Mouse (Mus musculus): ENCODE measurements around the gene Cfap221. TPM values are rescaled to one million over a fixed set of nuclear protein-coding genes. Genes with fewer than 3 reads are reported as not detected.
A peak's percentile ranks its signal among the peaks of the same experiment; 100 is the strongest.

The Cfap221 gene
- polyA plus RNA-seq, 1 experiment, result 0.40 TPM

DNA sequence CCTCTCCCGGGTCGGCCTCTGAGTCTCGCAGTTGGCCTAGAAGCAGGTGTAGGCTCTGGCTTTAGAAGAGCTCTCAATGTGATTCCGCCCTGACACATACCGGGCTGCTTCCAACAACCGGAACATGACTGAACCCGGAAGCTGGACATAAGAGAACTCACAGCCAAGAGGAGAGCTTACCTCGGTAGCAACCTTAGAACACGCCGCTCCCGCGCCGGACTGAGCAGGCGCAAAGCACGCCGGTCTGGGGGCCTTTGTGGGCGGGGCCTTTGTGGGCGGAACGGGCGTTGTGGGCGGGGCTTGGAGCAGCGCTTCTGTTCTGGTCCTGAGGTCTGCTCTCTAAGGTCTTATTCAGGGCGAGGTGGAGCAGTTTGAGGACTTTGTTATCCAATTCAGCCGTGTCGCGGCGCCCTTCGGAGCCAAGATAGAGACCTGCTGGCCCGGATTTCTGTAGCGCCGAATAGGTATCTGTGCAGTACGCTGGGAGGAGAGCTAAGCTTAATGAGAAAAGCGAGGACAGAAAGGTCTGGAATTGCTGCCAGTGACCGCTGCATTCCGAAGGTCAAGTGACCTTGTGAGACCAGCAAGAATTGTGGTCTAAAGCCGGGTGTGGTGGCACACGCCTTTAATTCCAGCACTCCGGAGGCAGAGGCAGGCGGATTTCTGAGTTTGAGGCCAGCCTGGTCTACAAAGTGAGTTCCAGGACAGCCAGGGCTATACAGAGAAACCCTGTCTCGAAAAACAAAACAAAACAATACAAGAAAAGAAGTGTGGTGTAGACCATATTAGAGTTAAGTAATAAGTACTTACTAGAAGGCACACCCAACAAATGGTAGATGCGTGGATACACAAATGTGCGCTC, 83.8 kb downstream of the Cfap221 start, which contains the start of gene Tmem177:
Gene Tmem177, minus strand, starts transcription at position 256 of the 862 bp plus-strand sequence.
- TF ChIP-seq POLR2A (IDR thresholded peaks at IDR 0.05; ENCODE audit: extremely low read depth, insufficient read depth, low read length), result peak; percentile 84
- no peak for TF ChIP-seq CTCF (IDR thresholded peaks at IDR 0.05; ENCODE audit: extremely low read depth, insufficient read depth, low read length)
- H3K4me3 ChIP-seq (ENCODE audit: insufficient read depth, low read length), result peak within 1 kb of the TSS; percentile 38

DNA sequence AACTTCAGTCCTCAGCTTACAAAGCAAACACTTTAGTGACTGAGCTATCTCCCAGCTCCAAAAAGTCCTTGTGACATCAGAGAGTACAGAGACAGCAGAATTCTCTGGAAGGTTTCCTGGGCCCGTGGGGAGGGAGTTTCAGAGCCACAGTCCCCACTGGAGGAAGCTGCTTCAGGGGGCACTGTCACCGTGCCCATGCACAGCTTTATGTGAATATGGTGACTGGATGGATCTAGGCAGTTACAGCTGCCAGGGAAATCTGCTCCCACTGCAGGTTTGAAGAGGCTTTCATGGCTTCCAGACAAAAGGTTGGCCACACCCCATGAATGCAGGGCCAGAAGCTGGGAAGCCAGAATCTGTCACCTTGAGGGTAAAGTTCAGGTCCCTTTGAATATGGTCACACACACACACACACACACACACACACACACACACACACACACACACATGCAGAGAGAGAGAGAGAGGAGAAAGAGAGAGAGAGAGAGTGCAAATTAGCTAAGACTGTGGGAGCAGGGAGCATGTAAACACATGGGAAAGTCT, 89.8 kb downstream of the Cfap221 start:
- Histone ChIP-seq H3K4me1 (ENCODE audit: control insufficient read depth, insufficient read depth, low read length) (no peaks in the 10 kb centered on the region), H3K27ac (ENCODE audit: insufficient read depth, low read length) (no peak overlapping the region), H3K4me3 (ENCODE audit: insufficient read depth, low read length) (no peak overlapping the region)
- TF ChIP-seq POLR2A (IDR thresholded peaks at IDR 0.05; ENCODE audit: extremely low read depth, insufficient read depth, low read length), result no peak
- no peak for TF ChIP-seq CTCF (IDR thresholded peaks at IDR 0.05; ENCODE audit: extremely low read depth, insufficient read depth, low read length)

More for the DNA sequence above, 83.8 kb downstream of the Cfap221 start, which contains the start of gene Tmem177:
- H3K4me1 ChIP-seq (ENCODE audit: control insufficient read depth, insufficient read depth, low read length), result no peaks in the 10 kb centered on the region
- no peak within 1 kb of the TSS for H3K27ac ChIP-seq (ENCODE audit: insufficient read depth, low read length)

DNA sequence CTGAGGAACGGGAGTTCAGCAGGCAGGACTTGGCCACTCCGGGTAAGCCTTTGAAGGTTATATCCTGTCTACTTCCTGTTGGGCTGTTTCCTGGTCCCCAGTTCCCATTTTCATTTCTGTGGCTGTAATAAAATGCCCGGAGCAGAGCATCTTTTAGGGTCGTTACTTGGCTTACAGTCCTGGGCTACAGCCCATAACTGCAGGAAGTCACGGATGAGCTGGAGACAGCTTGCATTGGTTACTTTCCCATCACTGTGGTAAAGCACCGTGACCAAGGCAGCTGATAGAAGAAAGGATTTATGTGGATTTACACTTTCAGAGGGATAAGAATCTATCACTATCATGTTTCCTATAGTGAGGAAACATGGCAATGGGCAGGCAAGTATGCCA, 93.8 kb downstream of the Cfap221 start:
- no peak overlapping the region for H3K4me3 ChIP-seq (ENCODE audit: insufficient read depth, low read length)
- no peaks in the 10 kb centered on the region for H3K4me1 ChIP-seq (ENCODE audit: control insufficient read depth, insufficient read depth, low read length)
- no peak overlapping the region for H3K27ac ChIP-seq (ENCODE audit: insufficient read depth, low read length)
- TF ChIP-seq POLR2A (IDR thresholded peaks at IDR 0.05; ENCODE audit: extremely low read depth, insufficient read depth, low read length), result no peak
- TF ChIP-seq CTCF (IDR thresholded peaks at IDR 0.05; ENCODE audit: extremely low read depth, insufficient read depth, low read length), result no peak

DNA sequence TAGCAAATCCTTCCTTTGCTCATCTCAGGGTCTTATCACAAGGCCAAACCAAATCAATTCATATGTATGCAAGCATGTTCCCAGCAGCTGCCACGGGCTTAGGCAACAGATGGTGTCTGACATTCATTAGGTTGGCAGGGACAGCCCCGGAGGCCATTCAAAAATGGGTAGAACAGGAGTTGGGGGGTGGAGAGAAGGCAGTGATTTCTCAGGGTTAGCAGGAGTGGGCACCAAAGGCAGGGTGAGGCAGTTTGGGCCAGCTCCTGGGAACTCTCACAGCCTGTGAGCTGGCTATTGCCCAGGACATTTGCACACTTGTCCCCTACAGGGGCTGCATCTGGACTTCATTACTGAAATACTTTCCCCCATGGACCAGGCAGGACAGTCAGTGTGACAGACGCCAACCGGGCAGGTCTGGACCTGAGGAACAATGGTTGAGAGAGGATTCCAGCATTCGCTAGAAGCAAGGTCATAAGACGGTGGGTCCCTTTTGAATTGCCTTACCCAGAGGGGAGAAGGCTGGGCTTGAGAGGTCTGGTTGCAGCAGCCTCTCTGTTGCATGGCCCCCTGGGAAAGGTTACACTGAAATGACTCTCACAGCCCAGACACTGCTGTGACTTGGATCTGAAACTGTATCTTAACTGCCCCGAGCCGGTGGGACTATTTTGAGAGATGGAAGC, 94.3 kb downstream of the Cfap221 start:
- H3K4me1 ChIP-seq (ENCODE audit: control insufficient read depth, insufficient read depth, low read length), result no peaks in the 10 kb centered on the region
- H3K27ac ChIP-seq (ENCODE audit: insufficient read depth, low read length), result no peak overlapping the region
- TF ChIP-seq CTCF (IDR thresholded peaks at IDR 0.05; ENCODE audit: extremely low read depth, insufficient read depth, low read length) (no peak), POLR2A (IDR thresholded peaks at IDR 0.05; ENCODE audit: extremely low read depth, insufficient read depth, low read length) (no peak)
- H3K4me3 ChIP-seq (ENCODE audit: insufficient read depth, low read length), result no peak overlapping the region

DNA sequence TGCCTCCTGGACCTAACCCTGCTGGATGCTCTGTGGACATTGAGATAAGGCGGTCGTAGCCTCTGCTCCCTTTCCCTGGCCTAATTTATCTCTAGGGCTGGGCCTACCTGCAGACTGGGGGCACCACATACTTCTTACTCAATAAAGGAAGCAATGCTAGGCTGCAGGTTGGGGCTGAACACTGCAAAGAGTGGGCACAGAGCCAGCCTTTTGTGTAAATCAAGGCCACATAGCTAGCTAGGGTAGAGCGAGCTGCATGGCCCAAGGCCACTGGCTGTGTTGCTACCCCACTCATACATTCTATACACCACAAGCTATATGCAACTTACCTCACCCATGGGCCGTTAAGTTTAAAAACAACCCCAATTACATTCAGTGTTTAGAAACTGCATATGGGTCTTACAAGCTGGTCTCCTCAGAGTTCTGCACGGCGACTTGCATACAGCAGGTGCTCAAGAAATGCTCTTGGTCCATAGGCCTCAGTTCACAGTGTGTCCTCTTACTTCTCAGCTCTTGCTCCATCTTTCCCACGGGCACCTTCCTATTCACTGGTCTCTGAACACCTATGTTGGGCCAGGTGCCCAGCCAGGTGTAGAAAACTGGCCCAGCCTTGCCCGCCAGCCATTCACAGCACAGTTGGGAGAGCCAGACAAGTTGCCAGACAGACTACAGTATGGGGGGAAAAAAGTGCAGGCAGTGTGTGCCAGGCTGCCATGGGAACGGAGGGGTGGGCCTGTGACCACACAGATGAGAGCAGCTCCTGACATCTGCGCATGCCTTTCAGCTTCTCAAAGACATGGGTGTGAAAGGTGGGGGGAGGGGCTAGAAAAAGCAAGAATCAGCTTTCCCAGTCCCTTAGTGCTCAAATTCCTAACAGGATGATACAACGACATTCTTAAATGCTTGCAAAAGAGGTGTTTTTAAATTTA, 97.6 kb downstream of the Cfap221 start:
- no peak for TF ChIP-seq CTCF (IDR thresholded peaks at IDR 0.05; ENCODE audit: extremely low read depth, insufficient read depth, low read length)
- no peak for TF ChIP-seq POLR2A (IDR thresholded peaks at IDR 0.05; ENCODE audit: extremely low read depth, insufficient read depth, low read length)
- Histone ChIP-seq H3K4me3 (ENCODE audit: insufficient read depth, low read length) (no peak overlapping the region), H3K4me1 (ENCODE audit: control insufficient read depth, insufficient read depth, low read length) (0 out of 2 replicates have a peak, but pooled peaks cover 3% of the 10 kb centered on the region), H3K27ac (ENCODE audit: insufficient read depth, low read length) (no peak overlapping the region)

DNA sequence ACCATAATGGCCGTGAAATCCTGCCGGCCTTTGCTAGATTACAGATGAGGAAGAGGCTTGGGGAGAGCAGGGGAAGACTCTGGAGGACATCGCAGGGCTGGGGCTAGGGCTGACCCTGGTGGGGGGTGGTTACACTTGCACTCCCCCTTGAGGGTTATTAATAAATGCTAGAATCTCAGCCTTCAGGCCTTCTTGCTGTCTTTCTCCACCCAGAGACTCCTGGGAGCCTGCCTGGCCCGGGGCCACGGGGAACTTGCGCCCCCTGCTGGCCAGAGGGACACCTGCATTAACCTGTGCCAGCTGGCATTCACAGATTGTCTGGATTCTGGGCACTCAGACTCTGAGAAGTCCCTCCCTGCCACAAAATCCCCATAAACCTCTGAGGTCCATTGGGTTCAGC, 102.1 kb downstream of the Cfap221 start:
- H3K4me1 ChIP-seq (ENCODE audit: control insufficient read depth, insufficient read depth, low read length), result peaks cover 13% of the 10 kb centered on the region
- no peak overlapping the region for H3K27ac ChIP-seq (ENCODE audit: insufficient read depth, low read length)
- no peak for TF ChIP-seq POLR2A (IDR thresholded peaks at IDR 0.05; ENCODE audit: extremely low read depth, insufficient read depth, low read length)
- peak; percentile 56 for TF ChIP-seq CTCF (IDR thresholded peaks at IDR 0.05; ENCODE audit: extremely low read depth, insufficient read depth, low read length)
- H3K4me3 ChIP-seq (ENCODE audit: insufficient read depth, low read length), result no peak overlapping the region

DNA sequence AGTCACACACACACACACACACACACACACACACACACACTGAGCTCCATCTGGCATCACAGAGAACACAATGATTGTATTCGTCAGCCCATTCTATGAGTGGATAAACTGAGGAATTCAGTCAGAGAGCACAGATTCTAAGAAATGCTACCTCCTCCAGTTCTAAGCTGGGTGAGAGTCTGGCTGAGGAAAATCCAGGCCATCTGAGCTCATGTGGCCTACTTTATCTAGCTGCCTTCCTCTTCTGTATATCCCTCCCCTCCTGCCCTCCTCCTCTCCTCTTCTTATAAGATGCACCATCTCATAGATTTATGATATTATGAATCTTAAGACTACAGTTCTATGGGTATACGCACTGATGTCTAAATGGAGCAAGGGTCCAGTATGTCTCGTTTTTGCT, 103.4 kb downstream of the Cfap221 start:
- Histone ChIP-seq H3K4me1 (ENCODE audit: control insufficient read depth, insufficient read depth, low read length) (peaks cover 13% of the 10 kb centered on the region), H3K4me3 (ENCODE audit: insufficient read depth, low read length) (no peak overlapping the region), H3K27ac (ENCODE audit: insufficient read depth, low read length) (no peak overlapping the region)
- TF ChIP-seq CTCF (IDR thresholded peaks at IDR 0.05; ENCODE audit: extremely low read depth, insufficient read depth, low read length) (no peak), POLR2A (IDR thresholded peaks at IDR 0.05; ENCODE audit: extremely low read depth, insufficient read depth, low read length) (no peak)

DNA sequence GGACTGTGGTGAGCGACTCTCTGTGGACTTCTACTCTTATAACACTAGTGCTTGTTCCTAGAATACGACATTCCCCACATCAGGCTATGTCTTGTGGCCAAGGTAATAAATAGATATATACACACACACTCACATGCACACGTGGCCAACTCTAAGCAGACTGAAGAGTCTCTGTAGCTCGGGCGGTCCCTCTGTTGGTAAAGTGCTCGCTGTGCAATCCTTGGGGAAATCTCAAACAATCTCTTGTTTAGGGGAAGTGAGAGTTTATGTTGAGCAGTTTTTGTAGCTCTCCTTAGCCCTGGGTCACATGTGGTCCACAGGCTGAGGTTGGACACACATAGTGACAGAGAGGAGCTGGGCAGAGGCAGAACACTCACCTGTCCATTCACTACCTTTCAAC, 104.1 kb downstream of the Cfap221 start:
- no peak for TF ChIP-seq CTCF (IDR thresholded peaks at IDR 0.05; ENCODE audit: extremely low read depth, insufficient read depth, low read length)
- no peak for TF ChIP-seq POLR2A (IDR thresholded peaks at IDR 0.05; ENCODE audit: extremely low read depth, insufficient read depth, low read length)
- H3K4me1 ChIP-seq (ENCODE audit: control insufficient read depth, insufficient read depth, low read length), result peaks cover 13% of the 10 kb centered on the region
- no peak overlapping the region for H3K27ac ChIP-seq (ENCODE audit: insufficient read depth, low read length)
- H3K4me3 ChIP-seq (ENCODE audit: insufficient read depth, low read length), result no peak overlapping the region

DNA sequence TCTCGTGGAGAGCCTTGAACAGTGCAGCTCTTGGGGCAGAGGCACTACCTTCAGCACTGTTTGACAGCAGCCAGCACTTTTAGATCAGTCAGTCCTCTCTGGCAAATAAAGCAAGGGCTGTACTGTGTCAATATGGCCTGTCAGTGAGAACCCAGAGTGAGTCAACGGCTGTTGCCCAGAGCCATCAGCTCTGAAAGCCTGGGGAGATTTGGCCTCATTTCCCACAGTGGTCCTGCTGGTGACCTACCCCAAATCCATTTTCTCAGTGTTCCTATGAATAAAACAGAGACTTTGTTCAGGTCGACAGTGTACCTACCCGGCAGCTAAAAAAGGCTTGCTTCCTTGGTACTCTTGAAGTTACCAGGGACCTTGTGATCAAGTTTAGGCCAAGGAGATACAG, 105.2 kb downstream of the Cfap221 start:
- TF ChIP-seq POLR2A (IDR thresholded peaks at IDR 0.05; ENCODE audit: extremely low read depth, insufficient read depth, low read length) (no peak), CTCF (IDR thresholded peaks at IDR 0.05; ENCODE audit: extremely low read depth, insufficient read depth, low read length) (no peak)
- H3K4me3 ChIP-seq (ENCODE audit: insufficient read depth, low read length), result no peak overlapping the region
- H3K4me1 ChIP-seq (ENCODE audit: control insufficient read depth, insufficient read depth, low read length), result peaks cover 13% of the 10 kb centered on the region
- 0 out of 2 replicates have a peak overlapping the region, but pooled peaks have one; percentile 45 for H3K27ac ChIP-seq (ENCODE audit: insufficient read depth, low read length)

Measured in cortical plate, adult 2 months (tissue).